Mouse (Mus musculus): Measurements from ENCODE around the gene Cacng7. TPM values are rescaled to one million over a fixed set of nuclear protein-coding genes. Genes with fewer than 3 reads are reported as not detected.

Gene Cacng7
- polyA plus RNA-seq, 1 experiment from 2014 or later, result 2.9 TPM

DNA sequence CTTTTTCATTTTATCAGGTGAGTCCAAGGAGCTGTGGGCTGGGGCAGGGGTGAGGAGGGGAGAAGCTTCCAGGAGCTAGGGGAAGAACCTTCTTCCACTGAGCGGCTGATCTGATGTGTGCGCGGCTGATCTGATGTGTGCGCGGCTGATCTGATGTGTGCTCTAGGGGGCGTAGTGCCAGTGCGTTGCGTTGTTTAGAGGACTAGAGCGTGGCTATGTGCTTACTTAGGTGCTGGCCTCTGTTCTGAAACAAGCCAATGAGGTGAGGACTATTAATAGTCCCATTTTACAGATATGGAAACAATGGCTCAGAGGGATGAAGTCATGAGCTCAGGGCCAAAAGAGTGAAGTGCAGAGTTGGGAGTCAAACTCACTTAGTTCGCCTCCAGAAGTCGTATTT is 6.3 kb downstream of the Cacng7 start:
- Histone ChIP-seq H3K27ac (replicated peaks; ENCODE audit: low read depth, low read length) (no peak overlapping the region), H3K9ac (replicated peaks; ENCODE audit: low read length) (no peak overlapping the region), H3K27me3 (ENCODE audit: control insufficient read depth, insufficient read depth, low read length) (no peaks in the 10 kb centered on the region), H3K4me2 (ENCODE audit: low read depth, low read length) (no peak overlapping the region), H3K4me3 (ENCODE audit: low read depth, low read length) (no peak overlapping the region), H3K36me3 (replicated peaks; ENCODE audit: control insufficient read depth, insufficient read depth, low read depth, low read length) (no peaks in the 10 kb centered on the region; the same call in 1 of the 2 replicates), H3K4me1 (ENCODE audit: control insufficient read depth, insufficient read depth, low read length) (no peaks in the 10 kb centered on the region), H3K9me3 (replicated peaks; ENCODE audit: control insufficient read depth, low read length) (no peaks in the 10 kb centered on the region)
- no peak for DNase-seq (ENCODE audit: low spot score)
- WGBS, result 85% methylated on average over 11 of the region's 11 CpGs
- ATAC-seq (replicated peaks; ENCODE audit: insufficient number of reproducible peaks, low FRiP score, low TSS enrichment, low read depth), result no peak

- peaks cover 4% of the 10 kb centered on the region; the same call in 1 of the 2 replicates for H3K36me3 ChIP-seq (replicated peaks; ENCODE audit: control insufficient read depth, insufficient read depth, low read depth, low read length)
- no peak overlapping the region for H3K4me3 ChIP-seq (ENCODE audit: low read depth, low read length)
- ATAC-seq (replicated peaks; ENCODE audit: insufficient number of reproducible peaks, low FRiP score, low TSS enrichment, low read depth), result no peak
- no peak overlapping the region for H3K27ac ChIP-seq (replicated peaks; ENCODE audit: low read depth, low read length)
- H3K4me1 ChIP-seq (ENCODE audit: control insufficient read depth, insufficient read depth, low read length), result no peaks in the 10 kb centered on the region
- no peak overlapping the region for H3K9ac ChIP-seq (replicated peaks; ENCODE audit: low read length)
- DNase-seq (ENCODE audit: low spot score), result no peak
- no peak overlapping the region for H3K4me2 ChIP-seq (ENCODE audit: low read depth, low read length)
- WGBS, result 86% methylated on average over 3 of the region's 3 CpGs
- H3K9me3 ChIP-seq (replicated peaks; ENCODE audit: control insufficient read depth, low read length), result no peaks in the 10 kb centered on the region
- no peaks in the 10 kb centered on the region for H3K27me3 ChIP-seq (ENCODE audit: control insufficient read depth, insufficient read depth, low read length)
These were observed 11.1 kb downstream of the Cacng7 start for GRCm38 (mm10) chr7:3343861-3344260.

DNA sequence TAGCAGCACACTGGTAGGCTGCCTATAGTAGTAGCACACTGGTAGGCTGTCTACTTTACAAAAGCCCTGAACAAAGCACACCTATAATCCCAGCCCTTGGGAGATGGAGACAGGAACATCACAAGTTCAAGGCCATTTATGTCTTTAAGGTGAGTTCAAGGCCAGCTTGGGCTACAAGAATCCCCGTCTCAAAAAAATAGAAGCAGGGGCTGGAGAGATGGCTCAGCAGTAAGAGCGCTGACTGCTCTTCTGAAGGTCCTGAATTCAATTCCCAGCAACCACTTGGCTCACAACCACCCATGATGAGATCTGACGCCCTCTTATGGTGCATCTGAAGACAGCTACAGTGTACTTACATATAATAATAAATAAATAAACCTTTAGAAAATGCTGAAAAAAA is 12.5 kb downstream of the Cacng7 start:
- Histone ChIP-seq H3K4me2 (ENCODE audit: low read depth, low read length) (no peak overlapping the region), H3K9ac (replicated peaks; ENCODE audit: low read length) (no peak overlapping the region), H3K36me3 (replicated peaks; ENCODE audit: control insufficient read depth, insufficient read depth, low read depth, low read length) (peaks cover 7% of the 10 kb centered on the region), H3K4me3 (ENCODE audit: low read depth, low read length) (no peak overlapping the region), H3K27me3 (ENCODE audit: control insufficient read depth, insufficient read depth, low read length) (no peaks in the 10 kb centered on the region), H3K27ac (replicated peaks; ENCODE audit: low read depth, low read length) (no peak overlapping the region), H3K4me1 (ENCODE audit: control insufficient read depth, insufficient read depth, low read length) (no peaks in the 10 kb centered on the region), H3K9me3 (replicated peaks; ENCODE audit: control insufficient read depth, low read length) (no peaks in the 10 kb centered on the region)
- WGBS, result 89% methylated on average over 3 of the region's 3 CpGs
- DNase-seq (ENCODE audit: low spot score) (no peak), ATAC-seq (replicated peaks; ENCODE audit: insufficient number of reproducible peaks, low FRiP score, low TSS enrichment, low read depth) (no peak)

DNA sequence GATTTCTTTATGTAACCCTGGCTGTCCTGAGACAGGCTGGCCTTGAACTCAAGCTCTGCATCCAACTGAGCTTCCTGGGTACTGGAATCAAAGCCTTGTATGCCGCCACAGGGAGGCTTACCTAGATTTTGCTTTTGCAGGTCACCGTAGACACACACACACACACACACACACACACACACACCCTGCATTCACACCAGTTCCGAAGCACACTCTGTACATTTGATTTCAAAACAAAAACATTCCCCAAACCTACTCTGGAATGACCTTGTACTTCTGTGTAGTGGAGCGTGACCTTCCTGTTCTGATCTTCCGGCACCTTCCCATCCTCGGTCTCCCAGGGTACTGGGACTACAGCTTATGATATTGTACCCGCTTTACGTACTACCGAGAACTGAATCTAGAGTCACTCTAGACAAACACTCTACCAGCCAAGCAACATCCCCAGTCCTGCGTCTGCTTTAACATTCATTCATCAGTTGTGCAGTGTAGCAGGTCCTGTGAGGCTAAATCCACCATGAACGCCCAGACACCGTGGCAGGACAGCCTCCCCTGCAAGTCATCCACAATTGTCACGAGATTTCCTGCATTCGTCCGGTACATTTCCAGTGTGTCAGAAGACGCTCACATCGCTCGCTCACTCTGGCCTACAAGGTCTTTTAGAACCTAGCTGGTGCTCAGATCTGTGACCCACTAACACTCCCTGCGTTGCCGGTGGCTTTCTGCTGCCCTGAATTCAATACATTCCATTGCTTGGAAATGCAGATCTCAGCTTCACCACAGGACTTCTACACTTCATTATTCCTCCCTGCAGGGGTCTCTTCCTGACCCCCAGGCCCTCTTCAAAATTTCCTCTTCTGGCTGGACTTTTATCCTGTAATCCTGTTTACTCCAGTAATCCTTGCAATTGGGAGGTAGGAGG is 14.9 kb downstream of the Cacng7 start:
- no peaks in the 10 kb centered on the region for H3K27me3 ChIP-seq (ENCODE audit: control insufficient read depth, insufficient read depth, low read length)
- WGBS, result 51% methylated on average over 20 of the region's 20 CpGs
- H3K4me3 ChIP-seq (ENCODE audit: low read depth, low read length), result no peak overlapping the region
- H3K27ac ChIP-seq (replicated peaks; ENCODE audit: low read depth, low read length), result no peak overlapping the region
- no peak overlapping the region for H3K4me2 ChIP-seq (ENCODE audit: low read depth, low read length)
- DNase-seq (ENCODE audit: low spot score), result no peak
- no peaks in the 10 kb centered on the region for H3K4me1 ChIP-seq (ENCODE audit: control insufficient read depth, insufficient read depth, low read length)
- no peak overlapping the region for H3K9ac ChIP-seq (replicated peaks; ENCODE audit: low read length)
- no peak for ATAC-seq (replicated peaks; ENCODE audit: insufficient number of reproducible peaks, low FRiP score, low TSS enrichment, low read depth)
- H3K36me3 ChIP-seq (replicated peaks; ENCODE audit: control insufficient read depth, insufficient read depth, low read depth, low read length), result peaks cover 7% of the 10 kb centered on the region
- no peaks in the 10 kb centered on the region for H3K9me3 ChIP-seq (replicated peaks; ENCODE audit: control insufficient read depth, low read length)

- H3K27ac ChIP-seq (replicated peaks; ENCODE audit: low read depth, low read length), result no peak overlapping the region
- ATAC-seq (replicated peaks; ENCODE audit: insufficient number of reproducible peaks, low FRiP score, low TSS enrichment, low read depth) (no peak), DNase-seq (ENCODE audit: low spot score) (no peak)
- no peak overlapping the region for H3K4me2 ChIP-seq (ENCODE audit: low read depth, low read length)
- 57% methylated on average over 5 of the region's 5 CpGs for WGBS
- no peak overlapping the region for H3K4me3 ChIP-seq (ENCODE audit: low read depth, low read length)
- H3K36me3 ChIP-seq (replicated peaks; ENCODE audit: control insufficient read depth, insufficient read depth, low read depth, low read length), result peaks cover 7% of the 10 kb centered on the region
- no peak overlapping the region for H3K9ac ChIP-seq (replicated peaks; ENCODE audit: low read length)
- no peaks in the 10 kb centered on the region for H3K27me3 ChIP-seq (ENCODE audit: control insufficient read depth, insufficient read depth, low read length)
- no peaks in the 10 kb centered on the region for H3K4me1 ChIP-seq (ENCODE audit: control insufficient read depth, insufficient read depth, low read length)
- H3K9me3 ChIP-seq (replicated peaks; ENCODE audit: control insufficient read depth, low read length), result no peaks in the 10 kb centered on the region
These were observed 15.6 kb downstream of the Cacng7 start for GRCm38 (mm10) chr7:3348326-3348725.

DNA sequence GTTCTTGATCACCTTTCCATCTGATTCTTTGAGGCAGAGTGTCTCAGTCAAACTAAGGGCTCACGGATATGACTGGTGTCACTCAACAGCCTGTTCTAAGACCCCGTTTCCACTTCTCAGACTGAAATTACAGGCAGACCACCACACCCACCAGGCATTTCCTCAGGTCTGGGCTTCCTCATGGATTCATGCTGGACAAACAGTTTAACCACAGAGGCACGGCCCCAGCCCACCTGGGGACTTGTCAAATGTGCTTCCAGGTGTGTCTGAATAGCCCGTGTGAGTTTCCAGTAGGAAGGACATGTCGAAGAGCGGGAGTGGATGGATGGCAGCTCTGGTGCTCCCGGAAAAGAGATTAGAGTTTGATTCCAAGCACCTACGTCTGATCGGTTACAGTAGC is 17.0 kb downstream of the Cacng7 start:
- WGBS, result 90% methylated on average over 9 of the region's 9 CpGs
- H3K27ac ChIP-seq (replicated peaks; ENCODE audit: low read depth, low read length), result no peak overlapping the region
- no peak overlapping the region for H3K4me2 ChIP-seq (ENCODE audit: low read depth, low read length)
- DNase-seq (ENCODE audit: low spot score) (no peak), ATAC-seq (replicated peaks; ENCODE audit: insufficient number of reproducible peaks, low FRiP score, low TSS enrichment, low read depth) (no peak)
- peaks cover 7% of the 10 kb centered on the region for H3K36me3 ChIP-seq (replicated peaks; ENCODE audit: control insufficient read depth, insufficient read depth, low read depth, low read length)
- no peaks in the 10 kb centered on the region for H3K27me3 ChIP-seq (ENCODE audit: control insufficient read depth, insufficient read depth, low read length)
- H3K4me1 ChIP-seq (ENCODE audit: control insufficient read depth, insufficient read depth, low read length), result no peaks in the 10 kb centered on the region
- no peak overlapping the region for H3K4me3 ChIP-seq (ENCODE audit: low read depth, low read length)
- no peaks in the 10 kb centered on the region for H3K9me3 ChIP-seq (replicated peaks; ENCODE audit: control insufficient read depth, low read length)
- no peak overlapping the region for H3K9ac ChIP-seq (replicated peaks; ENCODE audit: low read length)

GRCm38 (mm10) chr7:3351536-3351935 is 18.8 kb downstream of the Cacng7 start:
- H3K4me3 ChIP-seq (ENCODE audit: low read depth, low read length), result no peak overlapping the region
- H3K36me3 ChIP-seq (replicated peaks; ENCODE audit: control insufficient read depth, insufficient read depth, low read depth, low read length), result peaks cover 5% of the 10 kb centered on the region
- no peaks in the 10 kb centered on the region for H3K4me1 ChIP-seq (ENCODE audit: control insufficient read depth, insufficient read depth, low read length)
- no peak overlapping the region for H3K9ac ChIP-seq (replicated peaks; ENCODE audit: low read length)
- no peaks in the 10 kb centered on the region for H3K27me3 ChIP-seq (ENCODE audit: control insufficient read depth, insufficient read depth, low read length)
- DNase-seq (ENCODE audit: low spot score) (no peak), ATAC-seq (replicated peaks; ENCODE audit: insufficient number of reproducible peaks, low FRiP score, low TSS enrichment, low read depth) (no peak)
- H3K4me2 ChIP-seq (ENCODE audit: low read depth, low read length), result no peak overlapping the region
- no peak overlapping the region for H3K27ac ChIP-seq (replicated peaks; ENCODE audit: low read depth, low read length)
- 100% methylated on average over 1 of the region's 1 CpGs for WGBS
- H3K9me3 ChIP-seq (replicated peaks; ENCODE audit: control insufficient read depth, low read length), result no peaks in the 10 kb centered on the region

- no peak for DNase-seq (ENCODE audit: low spot score)
- Histone ChIP-seq H3K4me2 (ENCODE audit: low read depth, low read length) (no peak overlapping the region), H3K9me3 (replicated peaks; ENCODE audit: control insufficient read depth, low read length) (no peaks in the 10 kb centered on the region), H3K27me3 (ENCODE audit: control insufficient read depth, insufficient read depth, low read length) (no peaks in the 10 kb centered on the region), H3K4me1 (ENCODE audit: control insufficient read depth, insufficient read depth, low read length) (no peaks in the 10 kb centered on the region), H3K27ac (replicated peaks; ENCODE audit: low read depth, low read length) (no peak overlapping the region), H3K9ac (replicated peaks; ENCODE audit: low read length) (no peak overlapping the region), H3K4me3 (ENCODE audit: low read depth, low read length) (no peak overlapping the region), H3K36me3 (replicated peaks; ENCODE audit: control insufficient read depth, insufficient read depth, low read depth, low read length) (peaks cover 2% of the 10 kb centered on the region)
- WGBS, result 80% methylated on average over 6 of the region's 6 CpGs
- no peak for ATAC-seq (replicated peaks; ENCODE audit: insufficient number of reproducible peaks, low FRiP score, low TSS enrichment, low read depth)
These were observed 22.1 kb downstream of the Cacng7 start for GRCm38 (mm10) chr7:3354850-3355249.
